Mouse (Mus musculus) forebrain, postnatal 0 days (tissue): ENCODE results near the gene Sec24a. TPM values are rescaled to one million over a fixed set of nuclear protein-coding genes. Genes with fewer than 3 reads are reported as not detected.

Experiments
- ATAC-seq: fragments of 200-750 bp; cut with Nextera tagmentation; 2 replicates; pipeline ENCODE4 v1.8.0; 2017; ENCODE audit warnings: mild to moderate bottlenecking, moderate library complexity
- DNase-seq: peaks from one replicate; pipeline ENCODE4 v3.0.0-alpha.2; 2015
- H3K27ac ChIP-seq: fragments of 300-500 bp; sonication (generic); 2 replicates; pipeline ENCODE4 v1.5.1; 2014; ENCODE audit warnings: low read depth, mild to moderate bottlenecking, antibody characterized with exemption, low read length, moderate library complexity, mixed read lengths
- H3K27me3 ChIP-seq: fragments of 300-500 bp; sonication (generic); 2 replicates; pipeline ENCODE4 v1.6.1; 2014; ENCODE audit warnings: mild to moderate bottlenecking, low read length, mixed read lengths; ENCODE audit not compliant: insufficient read depth
- H3K36me3 ChIP-seq: fragments of 300-500 bp; sonication (generic); 2 replicates; pipeline ENCODE4 v1.6.1; 2014; ENCODE audit warnings: mild to moderate bottlenecking, moderate library complexity; ENCODE audit not compliant: insufficient read depth
- H3K4me1 ChIP-seq: fragments of 300-500 bp; sonication (generic); 2 replicates; pipeline ENCODE4 v1.6.1; 2014; ENCODE audit warnings: antibody characterized with exemption; ENCODE audit not compliant: insufficient read depth
- H3K4me2 ChIP-seq: fragments of 300-500 bp; sonication (generic); 2 replicates; pipeline ENCODE4 v1.6.1; 2014; ENCODE audit warnings: low read depth, mild to moderate bottlenecking, moderate library complexity
- H3K4me3 ChIP-seq: fragments of 300-500 bp; sonication (generic); 2 replicates; pipeline ENCODE4 v1.5.1; 2014; ENCODE audit warnings: low read depth, low read length, mixed read lengths
- H3K9ac ChIP-seq: fragments of 300-500 bp; sonication (generic); 2 replicates; pipeline ENCODE4 v1.6.1; 2014; ENCODE audit warnings: mild to moderate bottlenecking
- H3K9me3 ChIP-seq: fragments of 300-500 bp; sonication (generic); 2 replicates; pipeline ENCODE4 v1.6.1; 2016; ENCODE audit warnings: low read length
- CTCF ChIP-seq: sonication (generic); IDR thresholded peaks from 2 replicates; pipeline ENCODE4 v1.5.1; 2016; ENCODE audit warnings: antibody characterized with exemption, control low read depth, low read depth
- WGBS: fragments of 180-500 bp; shearing (Covaris S2); extraction: QIAGEN DNeasy Blood & Tissue Kit; methylation state at CpG from one replicate; pipeline ENCODE4 v1.1.7; 2014; 5-methylcytosine and 5-hydroxymethylcytosine counted together
- polyA plus RNA-seq: library from polyadenylated mRNA; unstranded; fragments of >200 nt; fragmentation: Nextera tagmentation; extraction: Ambion mirVana; gene quantifications from 2 replicates; pipeline ENCODE4 v1.2.1, GENCODE M21; 2015
- total RNA-seq: library from RNA; depleted of rRNA; stranded (reverse); fragments of >200 nt; gene quantifications from 2 replicates; pipeline ENCODE4 v1.2.3, GENCODE M21; 2014; rRNA removed

The Sec24a gene
- total and polyA plus RNA-seq, 2 experiments from 2014 or later = 9.3 to 12.6 TPM

GRCm38 (mm10) chr11:51643761-51644160 lies 119.7 kb downstream of the Sec24a start:
- no peaks in the 10 kb centered on the region for H3K27me3 ChIP-seq
- no peak overlapping the region for H3K27ac ChIP-seq
- no peak overlapping the region for H3K9ac ChIP-seq
- DNase-seq (no peak), ATAC-seq (no peak)
- peaks cover 8% of the 10 kb centered on the region; the same call in 1 of the 2 replicates for H3K36me3 ChIP-seq
- TF ChIP-seq CTCF = no peak
- no peak overlapping the region for H3K4me3 ChIP-seq
- no peak overlapping the region for H3K4me2 ChIP-seq
- no peaks in the 10 kb centered on the region for H3K4me1 ChIP-seq
- H3K9me3 ChIP-seq = no peaks in the 10 kb centered on the region
- 60% methylated on average over 15 of the region's 15 CpGs for WGBS

GRCm38 (mm10) chr11:51643202-51643601 lies 120.2 kb downstream of the Sec24a start:
- H3K4me3 ChIP-seq = no peak overlapping the region
- 82% methylated on average over 9 of the region's 9 CpGs for WGBS
- DNase-seq (no peak), ATAC-seq (no peak)
- no peaks in the 10 kb centered on the region for H3K4me1 ChIP-seq
- H3K4me2 ChIP-seq = no peak overlapping the region
- no peak for TF ChIP-seq CTCF
- no peaks in the 10 kb centered on the region for H3K9me3 ChIP-seq
- H3K36me3 ChIP-seq = peaks cover 8% of the 10 kb centered on the region; the same call in 1 of the 2 replicates
- no peaks in the 10 kb centered on the region for H3K27me3 ChIP-seq
- H3K9ac ChIP-seq = no peak overlapping the region
- H3K27ac ChIP-seq = no peak overlapping the region

Other genes with a start within 250 kb of the Sec24a start
- gene Phykpl, start 178.9 kb downstream of the Sec24a start, total RNA-seq = 5.6 and 7.9 TPM in 2 replicates
- 6.7 and 8.4 TPM in 2 replicates for gene Phykpl, start 178.9 kb downstream of the Sec24a start, polyA plus RNA-seq
- gene Hnrnpab, start 156.8 kb downstream of the Sec24a start, total RNA-seq = 324 and 364 TPM in 2 replicates
- 350 and 374 TPM in 2 replicates for gene Hnrnpab, start 156.8 kb downstream of the Sec24a start, polyA plus RNA-seq
- 66.5 and 81.2 TPM in 2 replicates for gene Nhp2, start 143.9 kb downstream of the Sec24a start, total RNA-seq
- 118 and 155 TPM in 2 replicates for gene Nhp2, start 143.9 kb downstream of the Sec24a start, polyA plus RNA-seq
- gene Rmnd5b, start 127.7 kb downstream of the Sec24a start, total RNA-seq = 70.7 and 88.2 TPM in 2 replicates
- 74.4 and 75.9 TPM in 2 replicates for gene Rmnd5b, start 127.7 kb downstream of the Sec24a start, polyA plus RNA-seq
- 23.4 and 26.4 TPM in 2 replicates for gene N4bp3, start 112.8 kb downstream of the Sec24a start, total RNA-seq
- 17.3 and 17.9 TPM in 2 replicates for gene N4bp3, start 112.8 kb downstream of the Sec24a start, polyA plus RNA-seq
- 0.85 and 1.1 TPM in 2 replicates for gene D930048N14Rik, start 112.7 kb downstream of the Sec24a start, total RNA-seq
- 0.39 and 0.46 TPM in 2 replicates for gene D930048N14Rik, start 112.7 kb downstream of the Sec24a start, polyA plus RNA-seq
- 32.5 and 40.9 TPM in 2 replicates for gene 0610009B22Rik, start 74.8 kb downstream of the Sec24a start, total RNA-seq
- gene 0610009B22Rik, start 74.8 kb downstream of the Sec24a start, polyA plus RNA-seq = 78.7 and 81.4 TPM in 2 replicates
- 114 and 147 TPM in 2 replicates for gene Sar1b, start 53 bp upstream of the Sec24a start, total RNA-seq
- gene Sar1b, start 53 bp upstream of the Sec24a start, polyA plus RNA-seq = 221 and 234 TPM in 2 replicates
- gene Jade2, start 94.0 kb upstream of the Sec24a start, total RNA-seq = 1.9 and 3.3 TPM in 2 replicates
- gene Jade2, start 94.0 kb upstream of the Sec24a start, polyA plus RNA-seq = 0.34 and 0.56 TPM in 2 replicates
- gene Cdkn2aipnl, start 204.0 kb upstream of the Sec24a start, total RNA-seq = 95.5 and 107 TPM in 2 replicates
- gene Cdkn2aipnl, start 204.0 kb upstream of the Sec24a start, polyA plus RNA-seq = 121 and 133 TPM in 2 replicates
- 148 and 162 TPM in 2 replicates for gene Ube2b, start 237.1 kb upstream of the Sec24a start, total RNA-seq
- 244 and 249 TPM in 2 replicates for gene Ube2b, start 237.1 kb upstream of the Sec24a start, polyA plus RNA-seq
- gene Cdkl3, start 240.6 kb upstream of the Sec24a start, total RNA-seq = 33.2 and 35.5 TPM in 2 replicates
- gene Cdkl3, start 240.6 kb upstream of the Sec24a start, polyA plus RNA-seq = 40.4 and 45.1 TPM in 2 replicates